Mouse (Mus musculus): Measurements from ENCODE around the gene Cul3. TPM values are rescaled to one million over a fixed set of nuclear protein-coding genes. Genes with fewer than 3 reads are reported as not detected.

The Cul3 gene
- polyA plus RNA-seq, 1 experiment: 10.6 TPM

DNA sequence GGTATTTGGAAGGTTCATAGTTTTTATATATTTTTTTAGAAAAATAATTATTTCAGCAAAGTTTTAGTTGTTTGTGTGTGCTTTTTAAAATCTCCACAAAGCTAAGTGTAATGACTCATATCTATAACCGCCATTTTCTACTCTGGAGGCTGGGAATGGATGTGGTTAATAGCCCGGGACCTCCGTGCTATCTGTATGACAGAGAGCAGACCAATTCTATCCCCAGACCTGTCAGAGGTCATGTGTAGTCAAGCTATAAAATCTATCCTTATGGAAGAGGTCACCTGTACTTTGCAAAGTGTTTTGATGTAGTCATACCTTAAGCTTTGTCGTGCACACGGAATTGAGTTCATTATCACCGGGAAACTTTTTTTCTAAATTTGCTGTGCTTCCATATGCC lies 98.7 kb downstream of the Cul3 start:
- no peak overlapping the region for H3K4me3 ChIP-seq (replicated peaks)
- H3K36me3 ChIP-seq (replicated peaks; ENCODE audit: low read length): no peaks in the 10 kb centered on the region
- H3K9me3 ChIP-seq: no peaks in the 10 kb centered on the region
- TF ChIP-seq GATA1 (IDR thresholded peaks at IDR 0.05; ENCODE audit: borderline replicate concordance, low read length) (no peak), FLI1 (IDR thresholded peaks at IDR 0.05; ENCODE audit: low read length) (no peak)
- no peaks in the 10 kb centered on the region for H3K4me1 ChIP-seq
- H3K27me3 ChIP-seq (replicated peaks): peaks cover 5% of the 10 kb centered on the region

DNA sequence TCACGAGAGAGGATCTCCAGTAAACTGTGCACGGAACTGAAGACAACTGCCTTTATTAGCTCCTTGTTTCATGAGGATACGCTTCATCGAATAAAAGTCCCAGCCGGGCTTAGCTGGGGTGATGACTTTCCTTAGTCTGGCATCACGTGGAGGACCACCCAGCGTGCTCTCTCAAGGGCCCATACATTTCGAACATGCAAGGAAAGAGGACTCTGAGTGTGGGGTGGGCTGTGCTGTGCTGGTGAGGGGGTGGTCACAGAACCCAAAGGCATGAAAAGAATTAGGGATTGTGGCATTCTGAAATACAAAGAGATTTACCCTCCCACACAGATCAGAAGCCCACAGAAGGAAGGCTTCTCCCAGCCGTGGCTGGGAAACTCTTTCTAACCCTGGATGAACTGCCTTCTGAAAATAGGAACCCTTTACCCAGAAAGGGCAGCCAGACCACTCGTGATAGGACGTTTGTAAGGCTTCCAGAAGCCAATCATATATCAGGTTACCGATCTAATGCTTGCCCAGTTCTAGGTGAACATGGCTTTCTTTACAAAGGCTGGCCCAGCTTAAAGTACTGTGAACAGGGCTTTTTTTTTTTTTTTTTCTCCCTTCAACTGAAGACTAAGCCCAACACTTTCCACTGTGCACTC lies 100.1 kb downstream of the Cul3 start:
- Histone ChIP-seq H3K36me3 (replicated peaks; ENCODE audit: low read length) (no peaks in the 10 kb centered on the region), H3K4me3 (replicated peaks) (no peak overlapping the region)

DNA sequence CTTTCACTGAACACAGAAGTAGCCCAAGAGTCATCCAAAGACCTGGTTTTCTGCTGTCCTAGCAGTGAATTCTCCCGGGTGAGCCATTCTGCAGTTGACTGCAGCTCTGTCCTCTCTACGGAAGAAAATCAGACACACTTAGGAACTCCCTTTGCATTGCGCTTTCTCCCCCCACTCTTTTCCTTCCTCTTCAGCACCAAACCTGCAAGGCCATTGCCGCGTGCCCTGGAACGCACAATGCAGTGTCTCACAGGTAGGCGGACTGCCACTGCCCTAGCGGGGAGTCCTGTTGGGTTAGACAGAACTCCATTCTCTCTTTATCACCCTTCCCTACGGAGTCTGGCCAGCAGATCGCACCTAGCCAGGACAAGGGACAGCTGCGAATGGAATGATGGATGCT lies 100.8 kb downstream of the Cul3 start:
- no peaks in the 10 kb centered on the region for H3K36me3 ChIP-seq (replicated peaks; ENCODE audit: low read length)
- H3K27me3 ChIP-seq (replicated peaks): peaks cover 5% of the 10 kb centered on the region
- H3K4me3 ChIP-seq (replicated peaks): no peak overlapping the region
- no peaks in the 10 kb centered on the region for H3K4me1 ChIP-seq
- TF ChIP-seq GATA1 (IDR thresholded peaks at IDR 0.05; ENCODE audit: borderline replicate concordance, low read length): no peak
- no peak for TF ChIP-seq FLI1 (IDR thresholded peaks at IDR 0.05; ENCODE audit: low read length)
- H3K9me3 ChIP-seq: no peaks in the 10 kb centered on the region

More for the DNA sequence above, 100.1 kb downstream of the Cul3 start:
- Histone ChIP-seq H3K4me1 (no peaks in the 10 kb centered on the region), H3K9me3 (no peaks in the 10 kb centered on the region), H3K27me3 (replicated peaks) (peaks cover 5% of the 10 kb centered on the region)
- TF ChIP-seq GATA1 (IDR thresholded peaks at IDR 0.05; ENCODE audit: borderline replicate concordance, low read length) (no peak), FLI1 (IDR thresholded peaks at IDR 0.05; ENCODE audit: low read length) (no peak)

- no peaks in the 10 kb centered on the region for H3K36me3 ChIP-seq (replicated peaks; ENCODE audit: low read length)
- H3K27me3 ChIP-seq (replicated peaks): peaks cover 5% of the 10 kb centered on the region
- no peaks in the 10 kb centered on the region for H3K4me1 ChIP-seq
- H3K4me3 ChIP-seq (replicated peaks): no peak overlapping the region
- no peaks in the 10 kb centered on the region for H3K9me3 ChIP-seq
- TF ChIP-seq FLI1 (IDR thresholded peaks at IDR 0.05; ENCODE audit: low read length) (no peak), GATA1 (IDR thresholded peaks at IDR 0.05; ENCODE audit: borderline replicate concordance, low read length) (no peak)
Measured at GRCm38 (mm10) chr1:80236951-80237702, 103.2 kb downstream of the Cul3 start.

DNA sequence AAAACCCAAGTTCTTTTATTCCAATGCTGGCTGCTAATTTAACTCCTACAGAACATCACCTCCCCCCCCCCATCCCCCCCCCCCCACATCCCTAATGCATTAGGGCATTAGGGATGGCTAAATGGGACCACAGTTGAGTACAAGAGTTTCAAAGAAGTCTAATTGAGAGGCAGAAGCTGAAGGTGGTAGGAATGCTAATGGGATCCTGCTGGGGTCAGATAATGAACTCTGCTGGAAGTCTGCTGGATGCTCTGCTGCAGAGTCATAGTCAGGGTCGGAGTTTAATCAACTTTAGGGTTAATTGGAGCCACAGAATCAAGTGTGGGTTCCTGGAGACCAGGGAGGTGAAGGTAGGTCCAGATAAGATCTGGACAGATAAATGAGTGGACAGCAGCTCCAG lies 104.2 kb downstream of the Cul3 start:
- Histone ChIP-seq H3K36me3 (replicated peaks; ENCODE audit: low read length) (no peaks in the 10 kb centered on the region), H3K4me1 (no peaks in the 10 kb centered on the region)
- TF ChIP-seq GATA1 (IDR thresholded peaks at IDR 0.05; ENCODE audit: borderline replicate concordance, low read length): no peak
- no peak for TF ChIP-seq FLI1 (IDR thresholded peaks at IDR 0.05; ENCODE audit: low read length)

DNA sequence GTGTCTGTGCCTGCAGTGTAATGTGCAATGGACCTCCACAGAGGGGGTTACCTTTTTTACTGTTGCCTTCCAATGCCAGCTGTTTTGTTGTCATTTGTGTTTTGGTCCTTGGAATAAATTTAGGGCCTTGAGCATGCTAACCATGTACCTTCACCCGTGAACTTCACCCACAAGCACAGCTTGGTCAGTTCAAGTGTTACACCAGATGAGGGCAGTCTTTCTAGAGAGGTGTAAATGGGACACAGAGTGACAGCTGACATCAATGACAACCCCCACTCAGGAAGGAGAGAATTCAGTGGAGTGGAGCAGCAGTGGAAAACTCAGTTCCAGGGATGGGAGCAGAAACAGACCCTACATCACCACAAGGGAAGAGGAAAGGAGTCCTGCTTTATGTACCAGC lies 109.7 kb downstream of the Cul3 start:
- peaks cover 4% of the 10 kb centered on the region; the same call in 1 of the 2 replicates for H3K4me1 ChIP-seq
- H3K36me3 ChIP-seq (replicated peaks; ENCODE audit: low read length): no peaks in the 10 kb centered on the region
- no peaks in the 10 kb centered on the region for H3K27me3 ChIP-seq (replicated peaks)
- TF ChIP-seq FLI1 (IDR thresholded peaks at IDR 0.05; ENCODE audit: low read length) (no peak), GATA1 (IDR thresholded peaks at IDR 0.05; ENCODE audit: borderline replicate concordance, low read length) (no peak)
- H3K9me3 ChIP-seq: no peaks in the 10 kb centered on the region
- no peak overlapping the region for H3K4me3 ChIP-seq (replicated peaks)

More for the DNA sequence above, 104.2 kb downstream of the Cul3 start:
- no peak overlapping the region for H3K4me3 ChIP-seq (replicated peaks)
- no peaks in the 10 kb centered on the region for H3K9me3 ChIP-seq
- peaks cover 5% of the 10 kb centered on the region for H3K27me3 ChIP-seq (replicated peaks)

DNA sequence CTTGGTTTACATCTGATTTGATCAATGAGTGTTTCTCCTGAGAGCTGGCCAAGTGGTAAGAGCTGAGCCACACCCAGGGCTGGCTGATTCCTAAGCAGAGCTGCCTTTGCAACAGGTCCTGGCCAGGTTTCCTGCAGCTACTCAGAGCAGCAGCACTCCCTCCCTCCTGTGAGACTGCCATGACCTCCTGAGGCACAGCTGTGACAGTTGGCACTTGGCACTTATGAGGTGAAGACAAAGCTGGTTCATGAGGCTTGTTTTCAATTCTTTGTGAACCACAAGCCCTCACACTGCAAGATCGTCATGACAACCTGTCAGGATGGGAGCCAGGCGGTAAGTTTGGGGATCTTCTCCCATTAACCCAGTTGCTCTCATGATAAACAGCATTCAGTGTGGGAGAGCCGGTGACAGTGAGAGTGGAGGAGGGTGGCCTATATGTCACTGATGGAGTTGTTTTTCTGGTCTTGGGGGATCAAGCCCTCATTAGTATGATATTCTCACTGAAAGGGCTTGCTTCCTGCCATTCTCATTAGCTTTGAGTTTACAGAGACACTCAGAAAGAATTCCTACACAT lies 115.4 kb downstream of the Cul3 start:
- Histone ChIP-seq H3K36me3 (replicated peaks; ENCODE audit: low read length) (no peaks in the 10 kb centered on the region), H3K4me3 (replicated peaks) (no peak overlapping the region), H3K9me3 (0 out of 2 replicates have a peak, but pooled peaks cover 2% of the 10 kb centered on the region), H3K27me3 (replicated peaks) (peaks cover 2% of the 10 kb centered on the region), H3K4me1 (peaks cover 4% of the 10 kb centered on the region; the same call in 1 of the 2 replicates)
- no peak for TF ChIP-seq GATA1 (IDR thresholded peaks at IDR 0.05; ENCODE audit: borderline replicate concordance, low read length)

- TF ChIP-seq GATA1 (IDR thresholded peaks at IDR 0.05; ENCODE audit: borderline replicate concordance, low read length): no peak
- no peak for TF ChIP-seq FLI1 (IDR thresholded peaks at IDR 0.05; ENCODE audit: low read length)
- H3K36me3 ChIP-seq (replicated peaks; ENCODE audit: low read length): no peaks in the 10 kb centered on the region
- H3K9me3 ChIP-seq: peaks cover 9% of the 10 kb centered on the region
- H3K4me3 ChIP-seq (replicated peaks): no peak overlapping the region
- peaks cover 10% of the 10 kb centered on the region for H3K4me1 ChIP-seq
- peaks cover 2% of the 10 kb centered on the region for H3K27me3 ChIP-seq (replicated peaks)
Measured at GRCm38 (mm10) chr1:80221151-80221550, 119.1 kb downstream of the Cul3 start.

GRCm38 (mm10) chr1:80218268-80218667 lies 122.0 kb downstream of the Cul3 start, which contains the start of gene Fam124b:
Fam124b (minus strand) TSS chr1:80218473.
- H3K36me3 ChIP-seq (replicated peaks; ENCODE audit: low read length): no peaks in the 10 kb centered on the region

More at GRCm38 (mm10) chr1:80218268-80218667, 122.0 kb downstream of the Cul3 start, which contains the start of gene Fam124b:
- H3K27me3 ChIP-seq (replicated peaks): no peaks in the 10 kb centered on the region
- H3K4me1 ChIP-seq: peaks cover 14% of the 10 kb centered on the region
- peaks cover 9% of the 10 kb centered on the region for H3K9me3 ChIP-seq
- no peak within 1 kb of the TSS for H3K4me3 ChIP-seq (replicated peaks)
- TF ChIP-seq FLI1 (IDR thresholded peaks at IDR 0.05; ENCODE audit: low read length) (no peak), GATA1 (IDR thresholded peaks at IDR 0.05; ENCODE audit: borderline replicate concordance, low read length) (no peak)

Other genes starting within 250 kb of the Cul3 start
- gene Fam124b, start 122.0 kb downstream of the Cul3 start, polyA plus RNA-seq (2012; ENCODE audit: insufficient read depth, low replicate concordance): not detected in 2 replicates
- not detected in 2 replicates for gene Gm45261, start 121.0 kb upstream of the Cul3 start, polyA plus RNA-seq (2012; ENCODE audit: insufficient read depth, low replicate concordance)